Mouse (Mus musculus): ENCODE data around the gene Ndufb2.

- TF ChIP-seq POLR2A (IDR thresholded peaks at IDR 0.05; ENCODE audit: insufficient read depth, low read depth, low read length), result no peak
- TF ChIP-seq CTCF (IDR thresholded peaks at IDR 0.05), result no peak
- no peak for TF ChIP-seq EP300 (IDR thresholded peaks at IDR 0.05; ENCODE audit: insufficient read depth, low read depth, low read length)
Measured at GRCm38 (mm10) chr6:39579552-39579951, 12.8 kb upstream of the Ndufb2 start.

Measured in heart, adult 2 months (tissue).